In genomic region chr7:137222831-137223505, GRCm38 (mm10) we compare ENCODE assay signal across 15 mouse cellular contexts.
"Had no signal": no experiment of that assay in that cellular context is flagged by ENCODE, and none has a peak within 500 bp of the region (broad histone marks: within the 10 kb centered on the region; RNA-seq: fewer than 3 reads in every experiment).

No protein-coding gene starts in this region.

- H3K36me3 ChIP-seq: liver, embryonic 15.5 days had no signal

- DNase-seq: kidney, adult 11 months; kidney, adult 9 months; kidney, postnatal 36 days; layer of hippocampus, adult 9-11 months; lung, embryonic 14.5 days; lung, postnatal 14 days; right cerebral cortex, postnatal 25 days; thymus, postnatal 4 days had no signal

- H3K4me3 ChIP-seq: limb, embryonic 13.5 days; liver, embryonic 15.5 days; megakaryocyte, embryonic 14.5 days; midbrain, embryonic 12.5 days had no signal

- H3K9ac ChIP-seq: limb, embryonic 13.5 days; liver, embryonic 15.5 days; lung, embryonic 14.5 days; midbrain, embryonic 12.5 days had no signal

- H3K27me3 ChIP-seq: liver, embryonic 15.5 days; midbrain, embryonic 12.5 days had no signal

- H3K4me2 ChIP-seq: limb, embryonic 13.5 days; liver, embryonic 11.5 days; liver, embryonic 15.5 days; lung, embryonic 14.5 days; midbrain, embryonic 12.5 days had no signal

- H3K9me3 ChIP-seq: limb, embryonic 13.5 days; liver, embryonic 15.5 days; megakaryocyte, embryonic 14.5 days; midbrain, embryonic 12.5 days had no signal

- H3K4me1 ChIP-seq: liver, embryonic 15.5 days; megakaryocyte, embryonic 14.5 days had no signal

- H3K27ac ChIP-seq: kidney, postnatal 0 days; limb, embryonic 13.5 days; liver, embryonic 15.5 days; macrophage had no signal
